Mouse (Mus musculus) liver, embryonic 11.5 days (tissue): ENCODE data around the gene Dnajb4. TPM values are rescaled to one million over a fixed set of nuclear protein-coding genes. Genes with fewer than 3 reads are reported as not detected.
A peak's percentile ranks its signal among the peaks of the same experiment; 100 is the strongest.

Experiments used
- ATAC-seq: fragments of 200-750 bp; cut with Nextera tagmentation; replicated peaks from 2 replicates; pipeline ENCODE4 v1.8.0; 2017; ENCODE audit warnings: moderate number of reproducible peaks, mild to moderate bottlenecking, moderate TSS enrichment, moderate library complexity; ENCODE audit not compliant: low FRiP score
- DNase-seq: peaks from one replicate; pipeline ENCODE4 v3.0.0-alpha.2; 2017; ENCODE audit warnings: low spot score
- H3K27ac ChIP-seq: fragments of 300-500 bp; sonication (generic); 2 replicates; pipeline ENCODE4 v1.5.1; 2014; ENCODE audit warnings: mild to moderate bottlenecking, low read depth, low read length, control low read depth
- H3K27me3 ChIP-seq: fragments of 300-500 bp; sonication (generic); replicated peaks from 2 replicates; pipeline ENCODE4 v1.6.1; 2014; ENCODE audit warnings: low read length, mixed read lengths; ENCODE audit not compliant: control insufficient read depth, insufficient read depth
- H3K36me3 ChIP-seq: fragments of 300-500 bp; sonication (generic); 2 replicates; pipeline ENCODE4 v1.6.1; 2014; ENCODE audit warnings: mild to moderate bottlenecking, low read length, moderate library complexity, mixed read lengths; ENCODE audit not compliant: control insufficient read depth, insufficient read depth
- H3K4me1 ChIP-seq: fragments of 300-500 bp; sonication (generic); replicated peaks from 2 replicates; pipeline ENCODE4 v1.6.1; 2014; ENCODE audit warnings: low read length, mixed read lengths; ENCODE audit not compliant: control insufficient read depth, insufficient read depth
- H3K4me2 ChIP-seq: fragments of 300-500 bp; sonication (generic); 2 replicates; pipeline ENCODE4 v1.6.1; 2014; ENCODE audit warnings: mild to moderate bottlenecking, control low read depth, moderate library complexity
- H3K4me3 ChIP-seq: fragments of 300-500 bp; sonication (generic); 2 replicates; pipeline ENCODE4 v1.5.1; 2014; ENCODE audit warnings: low read depth, low read length, control low read depth
- H3K9ac ChIP-seq: fragments of 300-500 bp; sonication (generic); 2 replicates; pipeline ENCODE4 v1.6.1; 2014; ENCODE audit warnings: low read depth, low read length, control low read depth
- H3K9me3 ChIP-seq: fragments of 300-500 bp; sonication (generic); 2 replicates; pipeline ENCODE4 v1.6.1; 2016; ENCODE audit warnings: low read length, inconsistent platforms, mixed read lengths; ENCODE audit not compliant: control insufficient read depth
- WGBS: fragments of 180-500 bp; shearing (Covaris S2); extraction: QIAGEN DNeasy Blood & Tissue Kit; methylation state at CpG from one replicate; pipeline ENCODE4 v1.1.7; 2014; 5-methylcytosine and 5-hydroxymethylcytosine counted together
- polyA plus RNA-seq: library from polyadenylated mRNA; unstranded; fragments of >200 nt; fragmentation: Nextera tagmentation; extraction: Ambion mirVana; gene quantifications from 2 replicates; pipeline ENCODE4 v1.2.1, GENCODE M21; 2014

The Dnajb4 gene
- polyA plus RNA-seq, 1 experiment from 2014 or later = 29.7 TPM

DNA sequence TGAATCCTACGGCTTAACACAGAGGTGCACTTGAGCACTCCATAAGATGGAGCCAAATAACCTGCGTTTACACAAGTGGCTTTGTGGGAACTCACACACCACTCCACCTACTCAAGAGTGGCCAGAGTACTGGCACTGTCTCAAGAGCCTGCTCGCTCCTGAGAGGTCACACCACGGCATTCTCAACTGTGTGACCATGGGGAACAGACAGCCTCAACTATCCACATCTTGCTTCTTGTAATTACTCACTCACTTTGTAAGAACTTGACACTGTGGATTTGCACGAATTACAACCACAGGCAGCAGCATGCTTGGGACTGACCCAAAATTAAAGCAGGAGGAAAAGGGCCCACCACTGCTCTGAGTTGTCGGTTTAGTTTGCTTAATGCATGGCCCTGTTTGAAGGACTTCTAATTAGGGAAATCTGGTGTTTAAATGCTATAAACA is 18.3 kb downstream of the Dnajb4 start:
- Histone ChIP-seq H3K27ac (peak overlapping the region; percentile 73), H3K9me3 (no peaks in the 10 kb centered on the region), H3K4me1 (peaks cover 16% of the 10 kb centered on the region), H3K27me3 (no peaks in the 10 kb centered on the region), H3K4me2 (peak overlapping the region; percentile 70), H3K4me3 (peak overlapping the region; percentile 68), H3K9ac (peak overlapping the region; percentile 69), H3K36me3 (no peaks in the 10 kb centered on the region)
- DNase-seq = peak; percentile 49
- 12% methylated on average over 6 of the region's 6 CpGs for WGBS
- peak; percentile 61 for ATAC-seq

DNA sequence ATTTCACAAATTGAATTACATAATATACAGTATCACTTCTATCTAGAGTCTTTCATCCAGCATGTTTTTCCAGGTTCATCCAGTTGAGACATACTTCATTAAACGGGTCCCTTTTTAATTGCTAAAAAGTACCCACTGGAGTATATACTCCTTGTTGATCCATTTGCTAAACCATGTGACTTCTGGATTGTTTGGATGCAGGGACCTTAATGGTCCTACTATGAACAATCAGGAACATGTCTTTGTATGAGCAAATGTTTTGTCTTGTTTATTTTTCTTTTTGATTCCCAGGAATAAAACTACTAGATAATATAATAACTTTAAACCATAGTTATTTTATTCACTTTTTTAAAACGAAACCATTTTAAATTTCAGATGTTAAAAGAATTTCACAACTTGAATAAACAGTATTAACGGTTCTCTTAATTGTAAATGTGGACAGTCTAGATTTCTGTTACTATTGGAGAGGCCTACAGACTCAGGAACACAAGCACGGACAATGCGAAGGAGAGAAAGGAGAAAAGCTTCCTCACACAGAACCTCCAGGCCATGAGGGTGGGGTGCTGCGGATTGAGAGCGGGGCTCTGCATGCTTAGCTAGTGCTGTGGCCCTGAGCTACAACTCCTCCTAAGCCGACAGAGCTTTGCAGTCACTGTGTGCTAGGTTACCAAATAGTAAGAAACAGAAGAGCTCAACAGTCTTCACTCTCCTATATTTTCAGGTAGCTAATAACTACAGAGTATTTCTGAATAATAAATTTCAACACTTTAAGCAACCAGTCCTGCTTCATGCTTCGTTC is 19.2 kb downstream of the Dnajb4 start:
- H3K4me3 ChIP-seq = peak overlapping the region; percentile 68
- H3K4me2 ChIP-seq = peak overlapping the region; percentile 70
- ATAC-seq = 0 out of 2 replicates have a peak, but pooled peaks have one; percentile 13
- DNase-seq = no peak
- H3K9me3 ChIP-seq = no peaks in the 10 kb centered on the region
- 0 out of 2 replicates have a peak overlapping the region, but pooled peaks have one; percentile 52 for H3K27ac ChIP-seq
- peak overlapping the region; percentile 64; the same call in 1 of the 2 replicates for H3K9ac ChIP-seq
- no peaks in the 10 kb centered on the region for H3K27me3 ChIP-seq
- H3K36me3 ChIP-seq = peaks cover 7% of the 10 kb centered on the region; the same call in 1 of the 2 replicates
- 63% methylated on average over 9 of the region's 9 CpGs for WGBS
- peaks cover 16% of the 10 kb centered on the region for H3K4me1 ChIP-seq

DNA sequence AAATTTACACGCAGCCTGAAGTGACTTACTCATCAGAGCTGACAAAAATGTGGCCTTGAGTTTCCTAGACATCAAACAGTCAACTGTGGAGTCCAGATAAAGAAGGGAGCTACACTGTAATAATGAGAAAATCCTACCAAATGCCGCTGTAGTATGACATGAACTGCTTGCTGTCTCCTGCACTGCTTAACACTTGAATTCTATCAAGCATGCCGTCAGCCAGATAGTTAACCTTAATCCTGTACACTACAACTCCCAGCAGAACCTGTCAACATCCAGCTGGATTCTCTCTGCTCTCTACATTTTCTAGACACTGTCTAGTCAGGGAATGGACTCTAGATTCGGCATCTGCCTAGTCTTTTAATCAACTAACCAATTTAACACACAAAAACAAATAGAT is 20.8 kb downstream of the Dnajb4 start:
- peaks cover 7% of the 10 kb centered on the region; the same call in 1 of the 2 replicates for H3K36me3 ChIP-seq
- ATAC-seq = no peak
- no peaks in the 10 kb centered on the region for H3K27me3 ChIP-seq
- no peaks in the 10 kb centered on the region for H3K9me3 ChIP-seq
- WGBS = 56% methylated on average over 4 of the region's 4 CpGs
- H3K4me1 ChIP-seq = peaks cover 16% of the 10 kb centered on the region
- DNase-seq = no peak
- no peak overlapping the region for H3K27ac ChIP-seq
- H3K4me3 ChIP-seq = no peak overlapping the region
- no peak overlapping the region for H3K9ac ChIP-seq
- H3K4me2 ChIP-seq = peak overlapping the region; percentile 39

DNA sequence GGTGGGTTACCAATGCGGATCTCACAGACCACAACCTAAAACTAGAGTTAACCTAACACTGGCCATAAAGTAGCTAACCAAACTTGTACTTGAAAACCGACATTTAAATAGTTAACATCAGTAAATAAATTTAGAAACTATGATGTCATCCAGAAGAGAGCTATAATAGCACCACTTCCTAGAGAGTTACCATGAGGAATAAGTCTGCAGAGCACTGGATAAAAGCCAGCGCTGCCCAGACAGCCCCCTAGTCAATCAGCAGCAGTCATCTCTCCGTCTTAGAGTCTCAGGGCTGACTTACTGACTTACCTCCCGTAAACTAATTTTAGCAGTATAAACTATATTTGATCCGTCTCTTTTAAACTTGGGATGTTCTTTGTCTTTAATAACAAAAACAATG is 24.0 kb downstream of the Dnajb4 start:
- Histone ChIP-seq H3K9me3 (no peaks in the 10 kb centered on the region), H3K4me1 (peaks cover 15% of the 10 kb centered on the region), H3K27ac (no peak overlapping the region), H3K9ac (no peak overlapping the region), H3K4me3 (no peak overlapping the region), H3K4me2 (no peak overlapping the region), H3K27me3 (no peaks in the 10 kb centered on the region), H3K36me3 (peaks cover 15% of the 10 kb centered on the region)
- DNase-seq = no peak
- no peak for ATAC-seq
- 81% methylated on average over 6 of the region's 6 CpGs for WGBS

DNA sequence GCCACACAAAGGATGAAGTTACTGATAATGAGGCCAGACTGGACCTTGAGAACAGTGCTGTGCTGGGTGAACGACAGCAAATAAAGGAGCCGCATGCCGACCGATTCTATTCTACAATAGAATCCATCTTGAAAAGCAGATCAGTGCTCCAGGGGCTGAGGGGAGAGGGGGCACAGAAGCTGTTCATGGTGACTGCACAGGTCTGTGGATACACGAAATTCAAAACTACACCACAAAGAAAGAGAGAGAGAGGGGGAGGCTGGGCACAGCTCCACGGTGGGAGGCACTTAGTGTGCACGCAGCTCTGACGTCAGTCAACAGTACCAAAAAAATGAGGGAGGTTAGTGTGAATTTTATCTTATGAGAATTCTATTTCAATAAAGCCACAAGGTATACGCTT is 26.6 kb downstream of the Dnajb4 start:
- 85% methylated on average over 9 of the region's 9 CpGs for WGBS
- ATAC-seq = no peak
- Histone ChIP-seq H3K4me1 (no peaks in the 10 kb centered on the region), H3K27ac (no peak overlapping the region), H3K27me3 (no peaks in the 10 kb centered on the region), H3K36me3 (peaks cover 15% of the 10 kb centered on the region), H3K9ac (no peak overlapping the region), H3K4me2 (no peak overlapping the region), H3K4me3 (no peak overlapping the region), H3K9me3 (no peaks in the 10 kb centered on the region)
- no peak for DNase-seq

DNA sequence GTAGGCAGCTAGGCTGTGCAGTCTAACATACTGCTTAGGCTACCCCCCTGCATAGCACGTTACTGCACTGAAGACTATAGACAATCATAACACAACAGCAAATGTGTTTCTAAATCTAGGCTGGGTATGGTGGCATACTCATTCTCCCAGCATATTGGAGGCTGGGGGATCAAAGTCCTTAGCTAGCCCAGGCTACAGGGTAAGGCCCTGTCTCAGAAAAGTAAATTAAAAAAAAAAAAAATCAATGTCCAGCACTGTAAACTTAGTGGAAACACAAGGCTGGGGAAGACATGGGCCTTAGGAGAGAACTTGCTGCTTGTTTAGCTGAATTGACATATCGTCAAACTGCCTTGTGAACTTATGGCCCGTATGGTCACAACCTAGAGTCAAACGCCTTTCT is 29.5 kb downstream of the Dnajb4 start:
- WGBS = 86% methylated on average over 4 of the region's 4 CpGs
- Histone ChIP-seq H3K27me3 (no peaks in the 10 kb centered on the region), H3K4me2 (no peak overlapping the region), H3K4me1 (no peaks in the 10 kb centered on the region), H3K9me3 (no peaks in the 10 kb centered on the region), H3K9ac (no peak overlapping the region), H3K27ac (no peak overlapping the region), H3K36me3 (peaks cover 8% of the 10 kb centered on the region), H3K4me3 (no peak overlapping the region)
- no peak for DNase-seq
- peak; percentile 47; the same call in 1 of the 2 replicates for ATAC-seq

DNA sequence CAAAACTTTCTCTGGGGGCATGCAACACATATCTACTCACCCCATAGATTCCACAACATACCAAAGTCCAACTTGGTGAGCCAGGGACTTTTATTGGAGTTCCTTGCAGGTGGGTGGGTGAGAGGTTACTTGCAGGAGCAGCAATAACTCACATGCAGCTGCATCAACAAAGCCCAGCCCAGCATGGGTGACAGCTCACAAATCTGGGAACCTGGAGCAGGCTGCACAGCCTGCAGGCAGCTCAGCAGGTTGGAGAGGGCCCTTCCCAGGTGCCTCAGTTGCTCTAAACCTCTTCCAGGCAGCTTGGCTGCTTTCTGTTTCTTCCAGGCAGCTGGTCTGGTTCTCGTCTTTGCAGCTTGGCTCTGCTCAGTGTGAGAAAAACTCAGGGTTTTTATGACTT is 30.8 kb downstream of the Dnajb4 start:
- no peaks in the 10 kb centered on the region for H3K9me3 ChIP-seq
- no peak for ATAC-seq
- H3K9ac ChIP-seq = no peak overlapping the region
- no peaks in the 10 kb centered on the region for H3K27me3 ChIP-seq
- H3K36me3 ChIP-seq = peaks cover 8% of the 10 kb centered on the region
- no peak overlapping the region for H3K27ac ChIP-seq
- no peak for DNase-seq
- 73% methylated on average over 1 of the region's 1 CpGs for WGBS
- H3K4me2 ChIP-seq = no peak overlapping the region
- no peaks in the 10 kb centered on the region for H3K4me1 ChIP-seq
- no peak overlapping the region for H3K4me3 ChIP-seq

DNA sequence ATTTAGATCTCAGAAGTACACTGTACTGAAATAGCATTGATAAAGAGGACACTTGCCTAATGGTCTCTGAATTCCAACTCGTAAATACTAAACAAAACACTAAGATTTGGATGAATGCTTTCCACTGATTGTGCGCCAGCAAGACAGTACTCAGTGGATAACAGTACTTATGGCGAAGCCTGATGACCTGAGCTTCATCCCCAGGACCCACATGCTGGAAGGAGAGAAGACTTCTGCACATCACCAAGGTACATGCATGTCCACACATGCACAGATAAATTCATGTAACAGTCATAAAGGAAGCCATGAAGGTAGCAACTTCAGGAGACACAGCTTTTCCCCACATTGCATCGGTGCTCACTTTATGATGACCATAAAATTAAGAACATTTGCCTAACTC is 31.3 kb downstream of the Dnajb4 start:
- Histone ChIP-seq H3K27ac (no peak overlapping the region), H3K4me1 (no peaks in the 10 kb centered on the region), H3K4me3 (no peak overlapping the region), H3K36me3 (peaks cover 8% of the 10 kb centered on the region), H3K9ac (no peak overlapping the region), H3K9me3 (no peaks in the 10 kb centered on the region), H3K4me2 (no peak overlapping the region), H3K27me3 (no peaks in the 10 kb centered on the region)
- DNase-seq = no peak
- WGBS = 86% methylated on average over 4 of the region's 4 CpGs
- ATAC-seq = no peak
